Mouse (Mus musculus) layer of hippocampus, adult 9-11 months (tissue): ENCODE results near the gene Psg23.
"Not testable (repeated sequence)": the region's sequence is repeated elsewhere in the genome, so short reads cannot be mapped to it uniquely, and the experiment has no call there.

Source experiments
- DNase-seq: peaks from one replicate; pipeline ENCODE4 v3.0.0; 2022

The Psg23 gene

DNA sequence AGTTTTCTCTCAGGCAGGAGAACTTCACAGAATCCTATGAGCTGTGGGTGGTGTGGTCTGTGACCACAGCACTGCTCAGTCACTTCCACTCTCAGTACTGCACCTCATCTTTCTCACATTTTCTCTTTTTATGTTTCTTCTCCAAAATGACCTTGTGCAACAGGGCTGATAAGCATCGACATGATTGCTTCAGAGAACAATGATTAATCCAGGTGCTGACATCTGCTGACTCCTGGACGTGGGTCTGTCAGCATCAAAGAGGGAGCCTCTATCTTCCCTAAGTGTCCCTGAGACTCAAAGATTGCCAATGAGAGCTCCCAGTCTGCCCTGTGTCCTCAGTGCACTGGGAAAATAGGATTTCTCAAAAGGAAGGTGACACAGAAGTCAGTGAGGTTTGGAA lies at the start of gene Psg23:
Gene Psg23 (minus strand): TSS at position 101 of the 400 bp plus-strand sequence.
- DNase-seq, result not testable (repeated sequence)

DNA sequence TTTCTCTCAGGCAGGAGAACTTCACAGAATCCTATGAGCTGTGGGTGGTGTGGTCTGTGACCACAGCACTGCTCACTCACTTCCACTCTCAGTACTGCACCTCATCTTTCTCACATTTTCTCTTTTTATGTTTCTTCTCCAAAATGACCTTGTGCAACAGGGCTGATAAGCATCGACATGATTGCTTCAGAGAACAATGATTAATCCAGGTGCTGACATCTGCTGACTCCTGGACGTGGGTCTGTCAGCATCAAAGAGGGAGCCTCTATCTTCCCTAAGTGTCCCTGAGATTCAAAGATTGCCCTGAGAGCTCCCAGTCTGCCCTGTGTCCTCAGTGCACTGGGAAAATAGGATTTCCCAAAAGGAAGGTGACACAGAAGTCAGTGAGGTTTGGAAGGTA lies 40.3 kb upstream of the Psg23 start, which contains the start of gene Psg21:
Gene Psg21 (minus strand): TSS at position 101 of the 400 bp plus-strand sequence.
- DNase-seq, result not testable (repeated sequence)

DNA sequence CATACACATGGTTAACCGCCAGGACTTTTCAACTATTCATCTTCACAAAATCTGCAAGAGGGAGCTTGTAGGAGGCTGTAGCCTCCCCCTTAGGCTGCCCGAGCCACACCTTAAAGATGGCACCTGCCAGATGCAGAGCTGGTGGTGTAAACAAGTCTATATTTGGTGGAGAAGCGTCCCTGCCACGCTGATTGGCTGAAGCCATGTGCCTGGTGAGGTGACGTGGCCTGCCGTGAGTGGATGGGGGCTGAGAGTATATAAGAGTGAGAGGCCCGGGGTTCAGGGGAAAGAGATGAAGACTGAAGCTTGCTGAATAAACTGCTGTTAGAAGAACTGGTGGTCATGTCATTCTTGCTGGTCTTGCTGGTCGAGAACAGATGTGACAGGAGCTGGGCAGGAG lies 10.6 kb upstream of the Psg23 start:
- not testable (repeated sequence) for DNase-seq

DNA sequence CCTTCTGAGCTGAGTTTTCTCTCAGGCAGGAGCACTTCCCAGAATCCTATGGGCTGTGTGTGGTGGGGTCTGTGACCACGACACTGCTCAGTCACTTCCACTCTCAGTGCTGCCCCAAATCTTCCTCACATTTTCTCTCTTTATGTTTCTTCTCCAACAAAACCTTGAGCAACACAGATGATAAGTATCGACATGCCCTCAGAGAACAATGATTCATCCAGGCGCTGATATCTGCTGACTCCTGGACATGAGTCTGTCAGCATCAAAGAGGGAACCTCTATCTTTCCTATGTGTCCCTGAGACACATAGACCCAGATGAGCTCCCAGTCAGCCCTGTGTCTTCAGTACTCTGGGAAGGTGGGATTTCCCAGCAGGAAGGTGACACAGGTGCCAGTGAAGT lies 49.1 kb downstream of the Psg23 start, which contains the start of gene Psg27:
Gene Psg27 (minus strand): TSS at position 101 of the 400 bp plus-strand sequence.
- no peak for DNase-seq

DNA sequence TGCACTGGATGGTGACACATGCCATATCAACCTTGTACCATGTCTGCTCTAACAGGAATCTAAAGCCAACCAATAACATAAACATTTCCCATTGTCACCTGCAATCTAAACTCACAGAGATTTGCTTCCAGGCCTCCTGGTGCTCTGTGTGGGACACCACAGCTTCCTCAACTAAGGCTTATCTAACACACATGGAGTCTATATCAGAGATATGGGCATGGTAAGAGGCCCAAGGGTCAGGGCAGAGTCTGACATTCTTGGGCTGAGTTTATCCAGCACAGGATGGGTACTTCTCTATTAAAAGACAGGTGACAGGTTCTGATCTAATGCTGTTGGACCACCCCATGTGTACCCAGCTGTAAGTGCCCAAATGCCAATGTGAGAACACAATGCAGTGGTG lies 56.5 kb downstream of the Psg23 start:
- DNase-seq, result no peak
